Mouse (Mus musculus) intestine, embryonic 14.5 days (tissue): ENCODE measurements around the gene Vrk1. TPM values are rescaled to one million over a fixed set of nuclear protein-coding genes. Genes with fewer than 3 reads are reported as not detected.
A peak's percentile ranks its signal among the peaks of the same experiment; 100 is the strongest.

ENCODE experiments used
- ATAC-seq: fragments of 200-750 bp; cut with Nextera tagmentation; replicated peaks from 2 replicates; pipeline ENCODE4 v1.8.0; 2017; ENCODE audit warnings: low read depth, moderate number of reproducible peaks, moderate TSS enrichment, moderate library complexity; ENCODE audit not compliant: low FRiP score, low TSS enrichment
- DNase-seq: peaks from one replicate; pipeline ENCODE4 v3.0.0-alpha.2; 2018; ENCODE audit warnings: low spot score
- H3K27ac ChIP-seq: fragments of 300-500 bp; sonication (generic); 2 replicates; pipeline ENCODE4 v1.5.1; 2014; ENCODE audit warnings: low read depth, mild to moderate bottlenecking, control low read depth
- H3K27me3 ChIP-seq: fragments of 300-500 bp; sonication (generic); replicated peaks from 2 replicates; pipeline ENCODE4 v1.6.1; 2014; ENCODE audit warnings: low read length, control low read depth; ENCODE audit not compliant: control insufficient read depth, insufficient read depth
- H3K36me3 ChIP-seq: fragments of 300-500 bp; sonication (generic); 2 replicates; pipeline ENCODE4 v1.6.1; 2014; ENCODE audit warnings: low read length, control low read depth; ENCODE audit not compliant: control insufficient read depth, insufficient read depth
- H3K4me1 ChIP-seq: fragments of 300-500 bp; sonication (generic); replicated peaks from 2 replicates; pipeline ENCODE4 v1.6.1; 2014; ENCODE audit warnings: low read length, control low read depth, mixed read lengths; ENCODE audit not compliant: control insufficient read depth, insufficient read depth
- H3K4me2 ChIP-seq: fragments of 300-500 bp; sonication (generic); 2 replicates; pipeline ENCODE4 v1.6.1; 2014; ENCODE audit warnings: low read length
- H3K4me3 ChIP-seq: fragments of 300-500 bp; sonication (generic); 2 replicates; pipeline ENCODE4 v1.5.1; 2014; ENCODE audit warnings: low read depth, low read length, control low read depth, mixed read lengths
- H3K9ac ChIP-seq: fragments of 300-500 bp; sonication (generic); 2 replicates; pipeline ENCODE4 v1.6.1; 2014; ENCODE audit warnings: mild to moderate bottlenecking, low read length
- H3K9me3 ChIP-seq: fragments of 300-500 bp; sonication (generic); 2 replicates; pipeline ENCODE4 v1.6.1; 2016; ENCODE audit warnings: low read length, control low read depth; ENCODE audit not compliant: control insufficient read depth
- WGBS: fragments of 180-500 bp; shearing (Covaris S2); extraction: QIAGEN DNeasy Blood & Tissue Kit; methylation state at CpG from one replicate; pipeline ENCODE4 v1.1.7; 2014; 5-methylcytosine and 5-hydroxymethylcytosine counted together
- polyA plus RNA-seq: library from polyadenylated mRNA; unstranded; fragments of >200 nt; fragmentation: Nextera tagmentation; extraction: Ambion mirVana; gene quantifications from 2 replicates; pipeline ENCODE4 v1.2.1, GENCODE M21; 2014

The Vrk1 gene
- polyA plus RNA-seq, 1 experiment from 2014 or later = 73.2 TPM

DNA sequence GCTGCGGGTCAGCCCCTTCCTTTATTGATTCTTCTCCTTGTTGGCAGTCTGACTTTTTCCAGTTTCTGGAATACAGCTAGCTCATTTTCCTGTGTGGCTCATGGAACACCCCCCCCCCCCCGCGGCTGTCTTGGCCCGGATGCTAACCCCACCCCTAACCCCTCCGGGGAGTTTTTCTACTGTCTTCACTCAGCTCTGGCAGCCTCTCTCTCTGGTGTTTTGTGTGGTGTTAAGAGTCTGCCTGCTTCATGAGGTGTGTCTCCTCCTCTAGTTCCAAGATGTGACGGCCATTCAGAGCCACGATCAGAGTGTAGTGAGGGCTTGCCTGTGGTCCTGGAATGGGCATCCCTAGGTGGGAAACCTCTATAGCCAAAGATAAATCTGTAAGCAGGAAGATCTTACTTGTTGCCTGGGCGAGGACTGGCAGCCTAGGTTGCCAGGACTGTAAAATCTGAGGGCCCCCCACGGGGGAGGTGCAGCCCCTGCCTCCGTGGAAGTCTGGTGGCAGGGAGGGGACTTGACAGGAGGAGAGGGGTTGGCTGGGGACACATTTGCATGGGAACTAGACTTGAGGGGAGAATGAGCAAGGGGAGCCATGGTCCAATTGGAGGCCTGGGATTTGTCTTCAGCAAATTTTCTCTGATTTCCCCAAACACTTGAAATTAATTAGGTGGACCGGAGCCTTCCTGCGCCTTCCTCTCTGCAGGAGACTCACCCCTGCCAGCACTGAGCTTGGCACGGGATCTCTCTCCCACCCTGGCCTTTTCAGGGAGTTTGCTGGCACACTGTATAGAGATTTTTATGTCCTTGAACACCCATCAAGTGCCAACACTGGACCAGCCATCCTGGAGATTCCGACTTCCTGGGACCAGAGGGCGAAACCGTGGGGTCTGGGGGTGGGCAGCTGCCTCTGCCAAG is 93.0 kb downstream of the Vrk1 start:
- Histone ChIP-seq H3K4me3 (no peak overlapping the region), H3K27ac (no peak overlapping the region), H3K27me3 (no peaks in the 10 kb centered on the region), H3K36me3 (no peaks in the 10 kb centered on the region), H3K4me2 (no peak overlapping the region), H3K9ac (no peak overlapping the region), H3K4me1 (no peaks in the 10 kb centered on the region), H3K9me3 (no peaks in the 10 kb centered on the region)
- 65% methylated on average over 16 of the region's 16 CpGs for WGBS
- no peak for ATAC-seq
- no peak for DNase-seq

DNA sequence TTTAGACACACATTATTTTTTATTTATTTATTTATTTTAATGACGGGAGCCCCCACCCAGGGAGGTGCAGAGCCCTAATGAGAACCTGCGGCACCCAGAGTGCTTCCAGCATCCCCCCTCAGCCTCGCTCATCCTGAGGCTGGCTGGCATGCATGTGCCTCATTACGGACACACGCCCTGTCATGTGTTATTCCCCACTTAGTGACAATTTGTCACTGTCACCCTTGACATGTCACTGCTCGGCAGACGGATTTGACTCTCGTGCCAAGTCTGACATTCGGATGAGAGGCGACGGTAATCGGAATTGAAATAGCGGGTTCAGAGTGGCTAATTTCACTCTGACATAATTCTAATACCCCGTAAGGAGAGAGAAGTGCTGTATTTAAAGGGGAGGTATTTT is 97.2 kb downstream of the Vrk1 start:
- no peak overlapping the region for H3K9ac ChIP-seq
- no peaks in the 10 kb centered on the region for H3K27me3 ChIP-seq
- ATAC-seq (no peak), DNase-seq (no peak)
- no peak overlapping the region for H3K27ac ChIP-seq
- H3K4me3 ChIP-seq = no peak overlapping the region
- 85% methylated on average over 14 of the region's 14 CpGs for WGBS
- 0 out of 2 replicates have a peak, but pooled peaks cover 3% of the 10 kb centered on the region for H3K4me1 ChIP-seq
- H3K9me3 ChIP-seq = no peaks in the 10 kb centered on the region
- H3K36me3 ChIP-seq = no peaks in the 10 kb centered on the region
- H3K4me2 ChIP-seq = no peak overlapping the region

DNA sequence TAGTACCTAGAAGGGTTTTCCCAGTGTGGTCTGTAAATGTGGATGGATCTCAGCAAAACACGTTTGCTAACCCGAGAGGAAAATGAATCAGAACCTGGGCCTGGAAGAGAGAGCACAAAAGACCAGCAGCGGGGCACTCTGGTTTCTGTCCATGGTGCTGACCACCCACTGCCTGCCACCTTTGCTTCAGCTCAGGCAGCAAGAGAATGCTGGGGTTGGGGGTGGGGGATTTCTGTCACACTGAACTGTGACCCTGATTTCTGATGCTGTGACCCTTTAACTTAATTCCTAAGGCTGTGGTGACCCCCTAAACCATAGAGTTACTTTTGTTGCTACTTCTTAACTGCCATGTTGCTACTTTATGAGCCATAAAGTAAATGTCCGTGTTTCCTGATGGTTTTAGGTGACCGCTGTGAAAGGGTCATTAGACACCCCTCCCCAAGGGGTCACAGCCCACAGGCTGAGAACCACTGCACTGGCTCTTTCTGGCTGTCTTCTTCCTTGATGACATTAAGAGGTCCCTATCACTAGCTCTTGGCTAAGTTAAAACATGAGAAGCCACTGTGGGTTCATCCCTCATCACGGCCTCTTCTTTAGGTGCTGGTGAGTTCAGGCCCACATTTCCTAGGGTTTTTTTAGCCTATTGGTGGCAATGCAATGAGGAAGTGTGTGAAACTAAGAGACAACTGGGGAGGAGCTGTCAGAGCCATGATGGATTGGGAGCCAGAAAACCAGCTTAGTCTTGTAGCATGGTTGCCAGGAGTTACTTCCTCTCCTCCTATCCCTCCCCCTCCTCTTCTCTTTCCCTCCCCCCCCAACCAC is 105.3 kb downstream of the Vrk1 start:
- no peak overlapping the region for H3K4me2 ChIP-seq
- H3K4me1 ChIP-seq = no peaks in the 10 kb centered on the region
- ATAC-seq (no peak), DNase-seq (peak; percentile 87)
- no peak overlapping the region for H3K9ac ChIP-seq
- H3K27me3 ChIP-seq = no peaks in the 10 kb centered on the region
- no peak overlapping the region for H3K27ac ChIP-seq
- no peak overlapping the region for H3K4me3 ChIP-seq
- H3K36me3 ChIP-seq = no peaks in the 10 kb centered on the region
- H3K9me3 ChIP-seq = no peaks in the 10 kb centered on the region
- WGBS = 15% methylated on average over 6 of the region's 6 CpGs

DNA sequence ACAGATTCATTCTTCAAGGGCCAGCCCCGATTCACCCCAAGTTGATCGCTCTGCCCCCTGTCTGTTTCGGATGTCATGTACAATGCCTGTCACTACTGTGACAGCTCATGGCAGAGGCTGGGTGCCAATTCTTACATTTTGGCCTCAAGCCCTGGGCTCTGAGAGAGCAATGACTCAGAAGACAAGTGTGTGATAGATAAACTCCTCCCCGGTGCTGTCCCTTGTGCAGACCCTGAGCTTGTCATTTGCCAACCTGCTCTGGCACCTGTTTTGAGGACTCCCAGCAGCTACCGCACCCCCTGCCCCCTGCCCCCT is 105.8 kb downstream of the Vrk1 start:
- Histone ChIP-seq H3K9me3 (no peaks in the 10 kb centered on the region), H3K27ac (no peak overlapping the region), H3K4me3 (no peak overlapping the region), H3K4me2 (no peak overlapping the region), H3K9ac (no peak overlapping the region), H3K4me1 (no peaks in the 10 kb centered on the region), H3K36me3 (no peaks in the 10 kb centered on the region), H3K27me3 (no peaks in the 10 kb centered on the region)
- no peak for DNase-seq
- 57% methylated on average over 5 of the region's 5 CpGs for WGBS
- no peak for ATAC-seq

DNA sequence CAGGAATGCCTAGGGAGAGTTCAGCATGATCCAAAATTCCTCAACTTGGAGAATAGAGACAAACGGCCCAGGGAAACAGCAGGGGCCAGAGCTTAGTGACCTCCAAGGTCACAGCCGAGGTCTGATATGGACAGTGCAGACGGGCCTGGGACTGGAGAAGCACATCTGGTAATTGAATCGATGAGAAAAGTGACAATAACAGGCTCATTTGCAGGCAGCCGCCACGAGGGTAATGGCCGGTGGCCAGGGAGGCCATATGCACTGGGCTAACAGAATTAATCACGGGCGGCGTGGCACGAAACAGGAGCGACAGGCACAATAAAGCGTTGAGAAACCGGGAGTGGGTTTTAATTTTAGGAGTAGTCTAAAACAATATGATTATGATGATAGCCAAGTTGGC is 113.2 kb downstream of the Vrk1 start:
- Histone ChIP-seq H3K4me1 (no peaks in the 10 kb centered on the region), H3K4me2 (no peak overlapping the region), H3K36me3 (no peaks in the 10 kb centered on the region), H3K27ac (no peak overlapping the region), H3K4me3 (no peak overlapping the region), H3K9me3 (no peaks in the 10 kb centered on the region), H3K9ac (no peak overlapping the region), H3K27me3 (no peaks in the 10 kb centered on the region)
- WGBS = 71% methylated on average over 14 of the region's 14 CpGs
- ATAC-seq (no peak), DNase-seq (no peak)

DNA sequence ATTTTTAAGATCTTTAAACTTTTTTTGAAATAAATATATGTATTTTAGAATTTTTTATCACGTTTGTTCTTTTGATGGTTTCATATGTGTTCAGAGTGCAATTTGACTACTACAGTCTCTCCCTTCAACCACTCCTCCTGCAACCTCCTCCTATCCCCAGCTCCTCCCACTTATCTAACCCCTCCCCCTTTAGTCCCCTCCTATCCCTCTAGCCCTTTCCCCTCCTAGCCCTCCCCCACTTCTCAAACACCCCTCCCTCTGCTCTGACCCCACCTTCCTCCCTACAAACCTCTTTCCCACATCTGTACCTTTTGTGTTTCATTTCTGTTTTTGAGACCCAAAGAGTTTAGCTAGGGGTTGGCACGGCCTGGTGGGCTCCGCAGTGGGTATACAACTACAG is 114.6 kb downstream of the Vrk1 start:
- no peak for ATAC-seq
- no peak overlapping the region for H3K4me2 ChIP-seq
- H3K27ac ChIP-seq = no peak overlapping the region
- H3K27me3 ChIP-seq = no peaks in the 10 kb centered on the region
- no peaks in the 10 kb centered on the region for H3K4me1 ChIP-seq
- H3K9me3 ChIP-seq = no peaks in the 10 kb centered on the region
- H3K9ac ChIP-seq = no peak overlapping the region
- H3K4me3 ChIP-seq = no peak overlapping the region
- 91% methylated on average over 3 of the region's 3 CpGs for WGBS
- no peak for DNase-seq
- H3K36me3 ChIP-seq = no peaks in the 10 kb centered on the region

Other genes starting within 250 kb of the Vrk1 start
- gene Papola, start 225.5 kb upstream of the Vrk1 start, polyA plus RNA-seq = 169 and 179 TPM in 2 replicates